In genomic region chr17:31207771-31208334, GRCm38 (mm10) we compare ENCODE assay signal across 14 mouse cellular contexts. TPM values are rescaled to one million over a fixed set of nuclear protein-coding genes. Genes with fewer than 3 reads are reported as not detected.
DNase-seq lines count a peak whose midpoint lies in the region; ATAC-seq and TF ChIP-seq lines count a peak whose summit lies in the region.
"Had no signal": no experiment of that assay in that cellular context is flagged by ENCODE, and none has a peak within 500 bp of the region (broad histone marks: within the 10 kb centered on the region; RNA-seq: fewer than 3 reads in every experiment).

TSS of gene Ubash3a (plus strand) at chr17:31207873.

- H3K9me3 ChIP-seq in heart, embryonic 15.5 days (replicated peaks), result no peaks in the 10 kb centered on the region
- no peaks in the 10 kb centered on the region for H3K9me3 ChIP-seq in liver, embryonic 14.5 days (ENCODE audit: control insufficient read depth, low read length)
- H3K9me3 ChIP-seq in midbrain, embryonic 15.5 days, result no peaks in the 10 kb centered on the region
- H3K9me3 ChIP-seq in kidney, embryonic 14.5 days (ENCODE audit: control insufficient read depth, low read length), result no peaks in the 10 kb centered on the region
- H3K9me3 ChIP-seq: embryonic facial prominence, embryonic 15.5 days had no signal

- DNase-seq in heart, postnatal 10 days, result no peak
- peak; percentile 38 to 47 (median 43) for DNase-seq in liver, embryonic 14.5 days (ENCODE audit: low read depth in 3 of 3, low spot score in 3 of 3)
- peak; percentile 43 for DNase-seq in testis, postnatal 14 days (ENCODE audit: low spot score)
- no peak for DNase-seq in right cerebral cortex, postnatal 14 days
- DNase-seq: cerebellum, adult 11 months; gastrocnemius, postnatal 14 days; kidney, adult 11 months had no signal

- H3K27ac ChIP-seq in heart, embryonic 15.5 days, result no peak within 1 kb of the TSS
- H3K27ac ChIP-seq in liver, embryonic 14.5 days, result peak within 1 kb of the TSS; percentile 51
- H3K27ac ChIP-seq in midbrain, embryonic 15.5 days, result no peak within 1 kb of the TSS
- no peak within 1 kb of the TSS for H3K27ac ChIP-seq in kidney, embryonic 14.5 days (ENCODE audit: low read depth, low read length)
- H3K27ac ChIP-seq: embryonic facial prominence, embryonic 15.5 days had no signal

- H3K9ac ChIP-seq in heart, embryonic 15.5 days, result no peak within 1 kb of the TSS
- H3K9ac ChIP-seq in liver, embryonic 14.5 days (replicated peaks), result peak within 1 kb of the TSS; percentile 71
- H3K9ac ChIP-seq in midbrain, embryonic 15.5 days, result no peak within 1 kb of the TSS
- no peak within 1 kb of the TSS for H3K9ac ChIP-seq in kidney, embryonic 14.5 days (ENCODE audit: low read depth, low read length)
- H3K9ac ChIP-seq: embryonic facial prominence, embryonic 15.5 days had no signal

- WGBS in heart, embryonic 15.5 days, result 37% methylated on average over 12 of the region's 12 CpGs
- 3% methylated on average over 12 of the region's 12 CpGs for WGBS in liver, embryonic 14.5 days (ENCODE audit: insufficient replicate concordance)
- WGBS in midbrain, embryonic 15.5 days, result 83% methylated on average over 12 of the region's 12 CpGs
- WGBS in kidney, embryonic 14.5 days, result 64% methylated on average over 12 of the region's 12 CpGs

- H3K36me3 ChIP-seq in heart, embryonic 15.5 days, result no peaks in the 10 kb centered on the region
- no peaks in the 10 kb centered on the region for H3K36me3 ChIP-seq in liver, embryonic 14.5 days (replicated peaks; ENCODE audit: control insufficient read depth, insufficient read depth, low read depth)
- no peaks in the 10 kb centered on the region for H3K36me3 ChIP-seq in midbrain, embryonic 15.5 days (replicated peaks)
- H3K36me3 ChIP-seq in kidney, embryonic 14.5 days (ENCODE audit: control insufficient read depth, insufficient read depth, low read length), result no peaks in the 10 kb centered on the region
- H3K36me3 ChIP-seq: embryonic facial prominence, embryonic 15.5 days had no signal

- ATAC-seq in heart, embryonic 15.5 days (replicated peaks; ENCODE audit: insufficient number of reproducible peaks, insufficient read depth, low FRiP score, low read depth), result no peak
- peak; percentile 63 for ATAC-seq in activated CD4-positive, CD25-positive, alpha-beta regulatory T cell, adult 4 months
- ATAC-seq in liver, embryonic 14.5 days (ENCODE audit: insufficient read depth), result peak; percentile 66
- ATAC-seq in midbrain, embryonic 15.5 days (replicated peaks), result no peak
- no peak for ATAC-seq in kidney, embryonic 14.5 days (ENCODE audit: low FRiP score, low TSS enrichment)

- no peak for TF ChIP-seq CTCF in liver, embryonic 14.5 days (IDR thresholded peaks at IDR 0.05; ENCODE audit: low read depth)

- no peak for TF ChIP-seq EP300 in liver, embryonic 14.5 days (IDR thresholded peaks at IDR 0.05; ENCODE audit: low read depth)

- no peaks in the 10 kb centered on the region for H3K4me1 ChIP-seq in heart, embryonic 15.5 days (replicated peaks)
- H3K4me1 ChIP-seq in liver, embryonic 14.5 days (replicated peaks; ENCODE audit: control insufficient read depth in 2 of 2, insufficient read depth in 2 of 2, low read length in 1 of 2), result peaks cover 0 to 32% of the 10 kb centered on the region in 2 experiments; a peak in 3 of 4 replicates
- no peaks in the 10 kb centered on the region for H3K4me1 ChIP-seq in midbrain, embryonic 15.5 days
- H3K4me1 ChIP-seq in kidney, embryonic 14.5 days (ENCODE audit: control insufficient read depth, insufficient read depth, low read length), result no peaks in the 10 kb centered on the region
- H3K4me1 ChIP-seq: embryonic facial prominence, embryonic 15.5 days had no signal

- intact Hi-C loops in heart, postnatal 10 days (cut with DNase I), result no loop called here

- peak within 1 kb of the TSS; percentile 10; the same call in 1 of the 2 replicates for H3K4me3 ChIP-seq in heart, embryonic 15.5 days
- H3K4me3 ChIP-seq in liver, embryonic 14.5 days (ENCODE audit: insufficient read depth in 1 of 2, low read depth in 2 of 2, low read length in 2 of 2), result peak within 1 kb of the TSS; percentile 55 to 65
- H3K4me3 ChIP-seq in midbrain, embryonic 15.5 days, result no peak within 1 kb of the TSS
- H3K4me3 ChIP-seq in kidney, embryonic 14.5 days (ENCODE audit: low read length), result no peak within 1 kb of the TSS
- H3K4me3 ChIP-seq: embryonic facial prominence, embryonic 15.5 days had no signal

- no peaks in the 10 kb centered on the region for H3K27me3 ChIP-seq in heart, embryonic 15.5 days
- H3K27me3 ChIP-seq in liver, embryonic 14.5 days (ENCODE audit: control insufficient read depth, insufficient read depth, low read length), result no peaks in the 10 kb centered on the region
- no peaks in the 10 kb centered on the region for H3K27me3 ChIP-seq in midbrain, embryonic 15.5 days (replicated peaks)
- H3K27me3 ChIP-seq in kidney, embryonic 14.5 days (ENCODE audit: control insufficient read depth, insufficient read depth, low read length), result no peaks in the 10 kb centered on the region
- H3K27me3 ChIP-seq: embryonic facial prominence, embryonic 15.5 days had no signal

- peak within 1 kb of the TSS; percentile 31; the same call in 1 of the 2 replicates for H3K4me2 ChIP-seq in heart, embryonic 15.5 days
- peak within 1 kb of the TSS; percentile 79 for H3K4me2 ChIP-seq in liver, embryonic 14.5 days (ENCODE audit: low read depth)
- no peak within 1 kb of the TSS for H3K4me2 ChIP-seq in midbrain, embryonic 15.5 days
- no peak within 1 kb of the TSS for H3K4me2 ChIP-seq in kidney, embryonic 14.5 days (replicated peaks; ENCODE audit: low read depth, low read length)
- H3K4me2 ChIP-seq: embryonic facial prominence, embryonic 15.5 days had no signal

RNA-seq across cellular contexts. Expression of gene Ubash3a, which starts in this region (rescaled TPM):
- 0.37 and 4.0 TPM in 2 replicates for polyA plus RNA-seq in heart, embryonic 15.5 days (2015; fragmentation: Nextera tagmentation; extraction: Ambion mirVana)
- total RNA-seq in heart, postnatal 10 days (2021), result under 1 TPM; 0.43 to 0.62 TPM
- polyA plus RNA-seq in activated CD4-positive, CD25-positive, alpha-beta regulatory T cell, adult 4 months (2017; shearing (Covaris generic)), result 100 to 1,000 TPM; 235 to 244 TPM
- polyA plus RNA-seq in liver, embryonic 14.5 days (2012; rRNA removed), result 7.7 and 8.4 TPM in 2 replicates
- 11.8 and 13.8 TPM in 2 replicates for polyA plus RNA-seq in liver, embryonic 14.5 days (2014; fragmentation: Nextera tagmentation; extraction: Ambion mirVana)
- not detected in 2 replicates for polyA plus RNA-seq in midbrain, embryonic 15.5 days (2015; fragmentation: Nextera tagmentation; extraction: Ambion mirVana)
- 0.14 and 0.40 TPM in 2 replicates for polyA plus RNA-seq in kidney, embryonic 14.5 days (2014; fragmentation: Nextera tagmentation; extraction: Ambion mirVana)
- total RNA-seq: gastrocnemius, postnatal 14 days; left cerebral cortex, postnatal 14 days had no signal
- polyA plus RNA-seq: C2C12 had no signal

Comparison
In these comparisons a context has a peak if more than half of its experiments do, and no peak if none do; other contexts are left out.
1. RNA of gene Ubash3a (polyA plus RNA-seq): 235 to 244 TPM in activated CD4-positive, CD25-positive, alpha-beta regulatory T cell, adult 4 months; 7.7 to 13.8 TPM in liver, embryonic 14.5 days, 0.37 to 4.0 TPM in heart, embryonic 15.5 days, 0.14 to 0.40 TPM in kidney, embryonic 14.5 days and not detected in midbrain, embryonic 15.5 days; every median in the first group is over 10 times any median in the second.
2. ATAC-seq: peak in activated CD4-positive, CD25-positive, alpha-beta regulatory T cell, adult 4 months (single experiment) and liver, embryonic 14.5 days (single experiment); none in heart, embryonic 15.5 days (single experiment), midbrain, embryonic 15.5 days (single experiment) and kidney, embryonic 14.5 days (single experiment).
3. H3K4me2 ChIP-seq: peak in heart, embryonic 15.5 days (single experiment) and liver, embryonic 14.5 days (single experiment); none in midbrain, embryonic 15.5 days (single experiment) and kidney, embryonic 14.5 days (single experiment).
4. H3K4me3 ChIP-seq: peak in heart, embryonic 15.5 days (single experiment) and liver, embryonic 14.5 days (2 of 2); none in midbrain, embryonic 15.5 days (single experiment) and kidney, embryonic 14.5 days (single experiment).
5. DNase-seq: peak in liver, embryonic 14.5 days (3 of 3) and testis, postnatal 14 days (single experiment); none in heart, postnatal 10 days (0 of 2) and right cerebral cortex, postnatal 14 days (single experiment).